Mouse (Mus musculus): ENCODE data around the gene Entpd1.

The Entpd1 gene

DNA sequence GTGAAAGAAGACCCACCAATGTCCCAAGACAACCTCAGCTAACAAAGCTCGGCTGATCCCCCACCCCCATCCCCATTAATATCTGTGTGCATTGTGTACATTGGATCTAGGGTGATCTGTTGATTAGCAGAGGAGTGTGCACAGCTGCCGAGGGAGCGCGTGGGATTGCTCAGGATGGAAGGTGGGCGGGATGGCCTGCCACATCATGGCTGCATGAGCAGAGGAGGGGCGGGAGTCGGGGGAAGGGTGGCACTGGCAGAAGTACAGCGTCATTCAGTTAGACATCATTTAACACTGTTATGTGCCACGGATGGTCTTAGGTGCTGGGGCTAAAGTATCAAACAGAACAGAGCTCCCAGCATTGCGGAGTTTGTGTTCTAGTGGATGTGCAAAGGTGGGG lies 111.3 kb downstream of the Entpd1 start:
- DNase-seq (ENCODE audit: low spot score): no peak

DNA sequence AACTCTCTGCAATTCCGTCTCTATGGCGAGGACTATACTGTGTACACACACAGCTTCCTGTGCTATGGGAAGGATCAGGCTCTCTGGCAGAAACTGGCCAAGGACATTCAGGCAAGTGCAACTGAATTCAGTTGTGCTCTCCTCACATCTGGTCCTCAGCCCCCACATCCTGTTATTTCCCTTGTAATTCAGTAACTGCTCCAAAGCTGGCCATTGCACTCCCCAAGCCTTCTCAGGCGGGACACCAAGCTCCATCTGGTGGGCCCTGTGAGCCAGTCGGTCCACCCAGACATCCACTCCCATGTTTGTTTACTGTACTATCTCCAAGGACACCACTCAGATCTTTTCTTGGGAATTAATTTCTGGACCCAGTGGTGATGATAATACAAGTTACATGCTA lies 114.0 kb downstream of the Entpd1 start:
- DNase-seq (ENCODE audit: low spot score): no peak

GRCm38 (mm10) chr19:40726614-40727013 lies 114.4 kb downstream of the Entpd1 start:
- DNase-seq (ENCODE audit: low spot score): no peak

GRCm38 (mm10) chr19:40728213-40728612 lies 116.0 kb downstream of the Entpd1 start:
- DNase-seq (ENCODE audit: low spot score): no peak

- DNase-seq (ENCODE audit: low spot score): no peak
Observed at GRCm38 (mm10) chr19:40728732-40729420, 116.7 kb downstream of the Entpd1 start.

DNA sequence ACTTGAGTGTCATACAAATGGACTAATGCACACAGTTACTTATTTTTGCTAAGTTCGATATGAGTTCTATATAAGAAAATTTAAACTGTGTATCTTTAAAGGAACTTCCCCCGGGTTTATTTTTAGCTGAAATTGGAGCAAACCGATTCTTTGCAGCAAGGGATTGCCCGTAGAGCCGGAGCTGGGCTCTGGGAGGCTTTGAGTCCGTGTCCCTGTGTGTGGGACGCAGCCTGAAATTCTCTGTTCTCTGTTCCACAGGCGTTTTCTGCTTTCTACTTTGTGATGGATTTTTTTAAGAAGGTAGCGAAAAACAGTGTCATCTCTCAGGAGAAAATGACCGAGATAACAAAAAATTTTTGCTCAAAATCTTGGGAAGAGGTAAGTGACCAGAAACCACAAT lies 121.2 kb downstream of the Entpd1 start:
- DNase-seq (ENCODE audit: low spot score): no peak

GRCm38 (mm10) chr19:40733849-40734248 lies 121.7 kb downstream of the Entpd1 start:
- no peak for DNase-seq (ENCODE audit: low spot score)

DNA sequence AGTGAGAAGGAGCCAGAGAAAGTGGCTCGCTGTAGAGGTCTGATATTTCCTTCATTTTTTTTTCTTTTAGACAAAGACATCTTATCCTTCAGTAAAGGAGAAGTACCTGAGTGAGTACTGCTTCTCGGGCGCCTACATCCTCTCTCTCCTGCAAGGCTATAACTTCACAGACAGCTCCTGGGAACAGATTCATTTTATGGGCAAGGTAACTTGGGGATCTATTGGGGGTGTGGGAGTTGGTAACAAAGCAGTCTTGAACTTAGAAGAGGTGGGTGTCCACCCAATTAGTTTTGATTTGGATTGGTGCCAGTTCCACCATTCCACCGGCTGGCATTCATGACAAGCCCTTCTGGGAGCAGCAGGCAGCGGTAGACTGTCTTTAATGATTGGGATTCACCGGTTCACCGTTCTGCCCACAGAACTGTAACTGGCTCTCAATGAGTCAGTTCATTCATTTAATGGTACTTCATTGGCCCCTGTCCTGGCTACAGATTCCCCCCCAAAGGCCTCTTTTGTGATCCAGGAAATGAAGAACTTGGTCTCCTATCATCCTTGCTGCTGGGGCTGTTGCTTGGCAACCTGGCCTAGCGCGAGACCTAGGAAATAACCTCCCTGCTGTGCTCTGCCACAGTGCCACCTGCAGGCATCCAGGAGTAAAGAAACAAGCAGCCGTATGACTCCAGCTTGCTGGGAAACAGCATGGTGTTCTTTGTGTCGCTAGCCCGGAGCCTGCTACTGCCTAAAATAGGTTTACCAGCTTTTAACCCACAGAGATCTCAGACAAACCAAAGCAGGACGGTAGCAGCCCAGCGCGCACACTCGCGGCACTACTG lies 124.7 kb downstream of the Entpd1 start:
- DNase-seq (ENCODE audit: low spot score): peak; percentile 43

GRCm38 (mm10) chr19:40737613-40738012 lies 125.4 kb downstream of the Entpd1 start:
- no peak for DNase-seq (ENCODE audit: low spot score)

- no peak for DNase-seq (ENCODE audit: low spot score)
Observed at GRCm38 (mm10) chr19:40738683-40739324, 126.6 kb downstream of the Entpd1 start.

DNA sequence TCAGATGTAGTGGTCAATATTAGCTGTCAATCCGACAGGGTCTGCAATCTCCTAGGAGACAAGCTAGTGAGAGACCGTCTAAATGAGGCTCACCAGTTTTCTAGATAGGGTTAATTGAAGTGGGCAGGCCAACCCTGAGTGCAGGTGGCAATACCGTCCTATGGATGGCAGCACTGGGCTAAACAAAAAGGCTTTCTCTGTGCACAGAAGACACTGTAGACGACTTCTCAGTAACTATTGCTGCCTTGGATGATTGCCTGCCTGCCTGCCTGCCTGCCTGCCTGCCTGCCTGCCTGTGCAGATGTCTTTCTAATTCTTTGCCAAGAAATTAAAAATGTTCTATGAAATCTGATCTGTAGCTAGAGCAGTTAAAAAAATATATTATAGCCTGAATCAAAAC lies 134.4 kb downstream of the Entpd1 start:
- no peak for DNase-seq (ENCODE audit: low spot score)

- no peak for DNase-seq (ENCODE audit: low spot score)
Observed at GRCm38 (mm10) chr19:40748559-40748958, 136.4 kb downstream of the Entpd1 start, which contains the start of gene Cc2d2b. Cc2d2b (plus strand) TSS chr19:40748753.

- peak; percentile 14 for DNase-seq (ENCODE audit: low spot score)
Observed at GRCm38 (mm10) chr19:40754311-40754710, 142.1 kb downstream of the Entpd1 start.

DNA sequence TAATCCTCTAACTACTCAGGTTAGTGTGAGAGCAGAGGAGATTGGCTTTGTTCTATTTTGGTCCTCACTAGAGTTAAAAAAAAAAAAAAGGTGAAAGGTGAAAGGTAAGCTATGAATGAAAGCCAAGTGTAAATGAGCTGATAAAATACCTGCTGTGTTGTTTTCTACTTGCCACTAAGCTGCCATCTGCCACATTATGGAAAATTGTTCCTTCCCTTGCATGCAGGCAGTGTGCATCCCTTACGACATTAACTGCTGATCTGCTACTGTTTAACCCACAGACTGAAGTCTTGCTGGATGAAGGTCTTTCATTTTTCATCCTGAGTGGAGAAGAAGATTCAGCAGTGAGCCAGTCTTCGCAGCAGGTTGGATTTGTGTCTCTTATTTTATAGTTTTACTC lies 147.9 kb downstream of the Entpd1 start:
- no peak for DNase-seq (ENCODE audit: low spot score)

DNA sequence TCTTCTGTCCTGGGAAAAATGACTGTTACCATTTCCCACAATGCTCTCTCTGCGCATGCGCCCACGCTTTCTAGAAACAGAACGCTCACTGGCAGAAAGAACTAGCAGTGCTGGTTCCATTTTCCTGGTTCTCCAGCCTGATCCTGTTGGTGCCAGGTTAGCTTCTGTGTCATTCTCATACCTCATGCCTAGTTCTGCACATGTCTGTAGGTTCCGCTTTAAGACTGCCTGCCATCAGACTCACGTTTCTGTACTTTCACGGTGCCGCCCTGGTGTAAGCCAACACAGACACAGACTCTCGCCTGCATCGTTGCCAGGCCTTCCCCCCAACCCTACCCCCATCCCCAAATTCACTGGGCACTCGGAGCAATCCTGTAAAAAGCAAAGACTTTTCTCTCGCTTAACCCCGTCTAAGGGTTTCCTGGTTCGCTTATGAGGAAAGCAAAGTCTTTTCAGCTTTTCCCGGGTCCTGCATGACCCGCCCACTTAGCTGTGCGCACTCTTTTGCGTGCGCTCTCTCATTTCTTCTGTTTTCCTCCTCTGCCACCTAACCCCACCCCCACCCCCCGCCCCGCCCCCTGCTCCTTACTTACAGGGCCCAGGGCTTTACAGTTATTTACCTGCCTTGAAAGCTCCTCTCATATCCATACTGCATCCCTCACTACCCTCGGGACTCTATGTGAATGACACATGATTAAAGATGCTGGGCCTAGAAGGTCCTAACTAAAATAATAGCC lies 150.0 kb downstream of the Entpd1 start:
- peak; percentile 17 for DNase-seq (ENCODE audit: low spot score)

- no peak for DNase-seq (ENCODE audit: low spot score)
Observed at GRCm38 (mm10) chr19:40767189-40767588, 155.0 kb downstream of the Entpd1 start.

GRCm38 (mm10) chr19:40769341-40769770 lies 157.2 kb downstream of the Entpd1 start:
- no peak for DNase-seq (ENCODE audit: low spot score)

DNA sequence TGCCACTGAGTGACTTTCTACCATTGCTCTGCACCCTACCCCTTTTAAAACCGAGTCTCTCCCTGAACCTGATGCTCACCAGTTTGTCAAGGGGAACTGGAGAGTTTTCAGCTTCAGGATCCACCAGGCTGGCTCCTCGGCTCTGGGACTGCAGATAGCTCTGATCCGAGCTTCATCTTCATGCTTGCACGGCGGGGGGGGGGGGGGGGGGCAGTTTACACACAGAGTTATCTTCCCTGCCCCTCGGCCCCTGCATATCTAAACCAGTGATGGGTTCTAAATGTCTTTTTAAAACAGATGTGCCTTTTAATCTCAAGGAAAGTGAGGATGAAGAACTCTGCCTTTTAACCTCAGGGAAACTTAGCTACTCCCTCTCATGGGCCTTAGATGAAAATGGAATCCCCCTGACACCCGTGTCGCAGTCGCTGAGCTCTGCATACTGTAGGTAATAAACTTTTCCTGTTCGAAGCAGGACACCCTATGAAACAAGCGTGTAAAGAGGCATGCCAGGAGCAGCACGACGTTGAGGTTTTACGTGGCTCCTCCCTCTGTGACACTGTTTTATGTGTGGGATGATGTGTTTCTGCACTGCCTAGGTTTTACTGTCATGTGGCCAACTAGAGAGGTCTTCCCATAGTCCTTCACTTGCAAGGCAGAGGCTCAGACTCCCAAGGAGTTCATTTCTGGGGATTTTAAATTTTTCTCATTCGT lies 176.0 kb downstream of the Entpd1 start:
- DNase-seq (ENCODE audit: low spot score): no peak

GRCm38 (mm10) chr19:40788715-40789084 lies 176.5 kb downstream of the Entpd1 start:
- DNase-seq (ENCODE audit: low spot score): no peak
